Mouse (Mus musculus) ES-E14 (cell line): Measurements from ENCODE around the gene Nif3l1.

Experiments
- CHD2 ChIP-seq: IDR thresholded peaks from 2 replicates; pipeline ENCODE4 v1.6.1; 2014; ENCODE audit warnings: mild to moderate bottlenecking, low read depth, low read length, inconsistent platforms
- HCFC1 ChIP-seq: IDR thresholded peaks from 2 replicates; pipeline ENCODE4 v1.6.1; 2012; ENCODE audit warnings: low read length, inconsistent platforms, borderline replicate concordance; ENCODE audit not compliant: insufficient read depth
- MAFK ChIP-seq: IDR thresholded peaks from 2 replicates; pipeline ENCODE4 v1.6.1; 2014; ENCODE audit warnings: mild to moderate bottlenecking, low read depth, low read length, inconsistent platforms; ENCODE audit not compliant: insufficient read depth
- ZNF384 ChIP-seq: IDR thresholded peaks from 2 replicates; pipeline ENCODE4 v1.6.1; 2012; ENCODE audit warnings: low read depth, low read length, inconsistent platforms

DNA sequence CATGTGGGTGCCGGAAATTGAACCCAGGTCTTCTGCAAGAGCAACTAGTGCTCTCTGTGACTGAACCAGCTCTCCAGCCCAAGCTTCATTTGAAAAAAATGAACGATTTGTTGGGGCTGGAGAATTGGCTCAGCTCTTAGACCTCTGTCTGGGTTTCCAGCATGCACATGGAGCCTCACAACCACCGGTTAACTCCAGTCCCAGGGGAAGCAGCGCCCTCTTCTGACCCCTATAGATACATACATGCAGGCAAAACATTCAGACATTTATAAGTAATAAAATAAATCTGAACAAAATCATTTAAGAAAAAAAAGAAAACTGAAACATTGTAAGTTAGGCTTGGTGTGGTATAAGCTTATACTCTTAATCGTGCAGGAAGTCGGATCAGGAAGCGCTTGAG lies 3.4 kb downstream of the Nif3l1 start:
- no peak for TF ChIP-seq ZNF384
- no peak for TF ChIP-seq HCFC1
- TF ChIP-seq CHD2 = no peak
- no peak for TF ChIP-seq MAFK
